Mouse (Mus musculus) cerebellum, adult 9-11 months (tissue): ENCODE data around the gene Gm20931.
"Not testable (repeated sequence)": the region's sequence is repeated elsewhere in the genome, so short reads cannot be mapped to it uniquely, and the experiment has no call there.

ENCODE experiments used
- DNase-seq: peaks from one replicate; pipeline ENCODE4 v3.0.0; 2022

The Gm20931 gene

GRCm38 (mm10) chrY:55213420-55213819, at the start of gene Gm20931:
Gene Gm20931 (plus strand): TSS chrY:55213720.
- DNase-seq = not testable (repeated sequence)
